Comparison of ENCODE assay signal across 11 mouse cellular contexts in the genomic region with DNA sequence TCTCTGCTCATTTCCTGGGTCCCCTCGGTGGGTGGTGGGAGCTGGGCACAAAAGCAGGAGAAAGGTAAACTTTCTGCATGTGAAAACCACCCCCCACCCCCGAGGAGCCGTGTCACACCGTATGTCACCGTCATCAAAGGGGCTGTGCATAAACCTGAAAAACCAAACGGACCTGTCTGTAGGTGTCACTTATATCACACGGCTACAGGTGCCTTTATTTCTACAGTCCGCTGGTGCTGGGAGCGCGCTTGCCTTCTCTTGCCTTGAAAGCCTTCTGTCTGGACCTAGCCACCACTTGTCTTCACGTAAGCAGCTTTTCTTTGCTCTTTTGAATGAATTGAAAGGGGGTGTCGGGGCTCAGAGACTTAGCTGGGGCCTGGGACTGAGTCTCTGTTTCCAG. TPM values are rescaled to one million over a fixed set of nuclear protein-coding genes. Genes with fewer than 3 reads are reported as not detected.
A peak's percentile ranks its signal among the peaks of the same experiment; 100 is the strongest.
DNase-seq lines count a peak whose midpoint lies in the region; ATAC-seq and TF ChIP-seq lines count a peak whose summit lies in the region.
"Had no signal": no experiment of that assay in that cellular context is flagged by ENCODE, and none has a peak within 500 bp of the region (broad histone marks: within the 10 kb centered on the region; RNA-seq: fewer than 3 reads in every experiment).

No protein-coding gene starts in this region.

- 62% methylated on average over 12 of the region's 12 CpGs for WGBS in limb, embryonic 13.5 days
- WGBS in limb, embryonic 10.5 days: 69% methylated on average over 12 of the region's 12 CpGs
- 36% methylated on average over 12 of the region's 12 CpGs for WGBS in forebrain, embryonic 11.5 days
- 65% methylated on average over 12 of the region's 12 CpGs for WGBS in limb, embryonic 15.5 days
- 46% methylated on average over 12 of the region's 12 CpGs for WGBS in midbrain, postnatal 0 days
- WGBS in hindbrain, embryonic 14.5 days: 70% methylated on average over 12 of the region's 12 CpGs

- DNase-seq in limb, embryonic 10.5 days (ENCODE audit: low spot score): no peak
- no peak for DNase-seq in forebrain, embryonic 11.5 days (ENCODE audit: low spot score)
- no peak for DNase-seq in midbrain, postnatal 0 days (ENCODE audit: low spot score)
- DNase-seq in hindbrain, embryonic 14.5 days (ENCODE audit: low spot score): no peak
- DNase-seq in thymus, postnatal 14 days: no peak
- no peak for DNase-seq in embryo, embryonic 9.5 days (ENCODE audit: extremely low spot score)
- DNase-seq: thymus, adult 18-20 months had no signal

- no peak overlapping the region for H3K4me3 ChIP-seq in limb, embryonic 13.5 days
- no peak overlapping the region for H3K4me3 ChIP-seq in limb, embryonic 10.5 days
- H3K4me3 ChIP-seq in forebrain, embryonic 11.5 days (ENCODE audit: low read depth, low read length): no peak overlapping the region
- no peak overlapping the region for H3K4me3 ChIP-seq in limb, embryonic 15.5 days
- H3K4me3 ChIP-seq in midbrain, postnatal 0 days (ENCODE audit: low read depth, low read length): no peak overlapping the region
- H3K4me3 ChIP-seq in hindbrain, embryonic 14.5 days (replicated peaks; ENCODE audit: low read length): no peak overlapping the region

- H3K36me3 ChIP-seq in limb, embryonic 13.5 days: no peaks in the 10 kb centered on the region
- H3K36me3 ChIP-seq in limb, embryonic 10.5 days: no peaks in the 10 kb centered on the region
- H3K36me3 ChIP-seq in forebrain, embryonic 11.5 days (ENCODE audit: control insufficient read depth, insufficient read depth, low read length): no peaks in the 10 kb centered on the region
- no peaks in the 10 kb centered on the region for H3K36me3 ChIP-seq in limb, embryonic 15.5 days
- H3K36me3 ChIP-seq in midbrain, postnatal 0 days (ENCODE audit: insufficient read depth, low read length): no peaks in the 10 kb centered on the region
- no peaks in the 10 kb centered on the region for H3K36me3 ChIP-seq in hindbrain, embryonic 14.5 days (replicated peaks; ENCODE audit: control insufficient read depth, insufficient read depth)

- H3K4me1 ChIP-seq in limb, embryonic 13.5 days: no peaks in the 10 kb centered on the region
- H3K4me1 ChIP-seq in limb, embryonic 10.5 days: peaks cover 12% of the 10 kb centered on the region; the same call in 1 of the 2 replicates
- no peaks in the 10 kb centered on the region for H3K4me1 ChIP-seq in forebrain, embryonic 11.5 days (replicated peaks; ENCODE audit: control insufficient read depth, insufficient read depth, low read length)
- H3K4me1 ChIP-seq in limb, embryonic 15.5 days: 0 out of 2 replicates have a peak, but pooled peaks cover 6% of the 10 kb centered on the region
- peaks cover 7% of the 10 kb centered on the region; the same call in 1 of the 2 replicates for H3K4me1 ChIP-seq in midbrain, postnatal 0 days (ENCODE audit: insufficient read depth, low read length)
- no peaks in the 10 kb centered on the region for H3K4me1 ChIP-seq in hindbrain, embryonic 14.5 days (replicated peaks; ENCODE audit: control insufficient read depth, insufficient read depth, low read length)

- H3K27ac ChIP-seq in limb, embryonic 13.5 days: no peak overlapping the region
- no peak overlapping the region for H3K27ac ChIP-seq in limb, embryonic 10.5 days
- H3K27ac ChIP-seq in forebrain, embryonic 11.5 days (ENCODE audit: low read depth, low read length): no peak overlapping the region
- no peak overlapping the region for H3K27ac ChIP-seq in limb, embryonic 15.5 days
- no peak overlapping the region for H3K27ac ChIP-seq in midbrain, postnatal 0 days (ENCODE audit: low read depth, low read length)
- H3K27ac ChIP-seq in hindbrain, embryonic 14.5 days: no peak overlapping the region

- H3K9me3 ChIP-seq in limb, embryonic 13.5 days: no peaks in the 10 kb centered on the region
- no peaks in the 10 kb centered on the region for H3K9me3 ChIP-seq in limb, embryonic 10.5 days (replicated peaks)
- H3K9me3 ChIP-seq in forebrain, embryonic 11.5 days (ENCODE audit: control insufficient read depth, low read length): no peaks in the 10 kb centered on the region
- no peaks in the 10 kb centered on the region for H3K9me3 ChIP-seq in limb, embryonic 15.5 days
- no peaks in the 10 kb centered on the region for H3K9me3 ChIP-seq in midbrain, postnatal 0 days (ENCODE audit: low read length)
- H3K9me3 ChIP-seq in hindbrain, embryonic 14.5 days (ENCODE audit: control insufficient read depth, low read length): no peaks in the 10 kb centered on the region

- no peaks in the 10 kb centered on the region for H3K27me3 ChIP-seq in limb, embryonic 13.5 days
- H3K27me3 ChIP-seq in limb, embryonic 10.5 days (ENCODE audit: low read depth, poor library complexity, severe bottlenecking): no peaks in the 10 kb centered on the region
- no peaks in the 10 kb centered on the region for H3K27me3 ChIP-seq in forebrain, embryonic 11.5 days (ENCODE audit: control insufficient read depth, insufficient read depth, low read length)
- H3K27me3 ChIP-seq in limb, embryonic 15.5 days: no peaks in the 10 kb centered on the region
- no peaks in the 10 kb centered on the region for H3K27me3 ChIP-seq in midbrain, postnatal 0 days (ENCODE audit: insufficient read depth, low read length)
- H3K27me3 ChIP-seq in hindbrain, embryonic 14.5 days (ENCODE audit: control insufficient read depth, insufficient read depth, low read length): no peaks in the 10 kb centered on the region

- TF ChIP-seq CTCF in midbrain, postnatal 0 days (IDR thresholded peaks at IDR 0.05): no peak

- ATAC-seq in limb, embryonic 13.5 days (ENCODE audit: low FRiP score, low read depth): no peak
- ATAC-seq in forebrain, embryonic 11.5 days (replicated peaks; ENCODE audit: low FRiP score): 0 out of 2 replicates have a peak, but pooled peaks have one; percentile 28
- no peak for ATAC-seq in limb, embryonic 15.5 days (ENCODE audit: insufficient number of reproducible peaks, low FRiP score, low TSS enrichment, low read depth)
- ATAC-seq in midbrain, postnatal 0 days (ENCODE audit: low FRiP score): 0 out of 2 replicates have a peak, but pooled peaks have one; percentile 12
- no peak for ATAC-seq in hindbrain, embryonic 14.5 days (ENCODE audit: low FRiP score)
- ATAC-seq: liver, postnatal 0 days had no signal

- no peak overlapping the region for H3K9ac ChIP-seq in limb, embryonic 13.5 days
- peak overlapping the region; percentile 16; the same call in 1 of the 2 replicates for H3K9ac ChIP-seq in forebrain, embryonic 11.5 days (ENCODE audit: low read length)
- no peak overlapping the region for H3K9ac ChIP-seq in limb, embryonic 15.5 days
- H3K9ac ChIP-seq in midbrain, postnatal 0 days (replicated peaks; ENCODE audit: low read length, poor library complexity, severe bottlenecking): no peak overlapping the region
- H3K9ac ChIP-seq in hindbrain, embryonic 14.5 days: no peak overlapping the region
- H3K9ac ChIP-seq: liver, postnatal 0 days had no signal

- peak overlapping the region; percentile 14; the same call in 1 of the 2 replicates for H3K4me2 ChIP-seq in limb, embryonic 13.5 days (replicated peaks)
- H3K4me2 ChIP-seq in forebrain, embryonic 11.5 days (ENCODE audit: low read depth, low read length, severe bottlenecking): peak overlapping the region; percentile 19; the same call in 1 of the 2 replicates
- H3K4me2 ChIP-seq in limb, embryonic 15.5 days: peak overlapping the region; percentile 14; the same call in 1 of the 2 replicates
- peak overlapping the region; percentile 34 for H3K4me2 ChIP-seq in midbrain, postnatal 0 days (ENCODE audit: low read depth, low read length, poor library complexity, severe bottlenecking)
- H3K4me2 ChIP-seq in hindbrain, embryonic 14.5 days (replicated peaks): no peak overlapping the region

RNA-seq across cellular contexts. Expression of a gene that starts 12.4 kb away (rescaled TPM):
- polyA plus RNA-seq in limb, embryonic 13.5 days (2015; fragmentation: Nextera tagmentation; extraction: Ambion mirVana): 0.17 and 0.29 TPM in 2 replicates
- polyA plus RNA-seq in limb, embryonic 10.5 days (2016; fragmentation: Nextera tagmentation; extraction: Ambion mirVana): 0.23 TPM in 1 of 2 replicates, not detected in the other
- polyA plus RNA-seq in forebrain, embryonic 11.5 days (2014; fragmentation: Nextera tagmentation; extraction: Ambion mirVana): 0.11 and 0.12 TPM in 2 replicates
- polyA plus RNA-seq in limb, embryonic 15.5 days (2015; fragmentation: Nextera tagmentation; extraction: Ambion mirVana): 2.8 and 2.9 TPM in 2 replicates
- 1.3 TPM in 1 of 2 replicates, not detected in the other for total RNA-seq in midbrain, postnatal 0 days (2014; rRNA removed)
- 0.10 TPM in 1 of 2 replicates, not detected in the other for polyA plus RNA-seq in midbrain, postnatal 0 days (2015; fragmentation: Nextera tagmentation; extraction: Ambion mirVana)
- polyA plus RNA-seq in hindbrain, embryonic 14.5 days (2014; fragmentation: Nextera tagmentation; extraction: Ambion mirVana): not detected in 2 replicates
- total RNA-seq: hematopoietic stem cell, adult 5-6 weeks had no signal
- polyA plus RNA-seq: liver, postnatal 0 days had no signal

Comparison
In these comparisons a context has a peak if more than half of its experiments do, and no peak if none do; other contexts are left out.
1. ATAC-seq: peak in forebrain, embryonic 11.5 days (single experiment) and midbrain, postnatal 0 days (single experiment); none in limb, embryonic 13.5 days (single experiment), limb, embryonic 15.5 days (single experiment) and hindbrain, embryonic 14.5 days (single experiment).